Mouse (Mus musculus) liver, postnatal 0 days (tissue): Measurements from ENCODE around the gene Tox2. TPM values are rescaled to one million over a fixed set of nuclear protein-coding genes. Genes with fewer than 3 reads are reported as not detected.

Source experiments
- ATAC-seq: fragments of 200-750 bp; cut with Nextera tagmentation; 2 replicates; pipeline ENCODE4 v1.8.0; 2017; ENCODE audit warnings: mild to moderate bottlenecking, moderate library complexity
- DNase-seq: peaks from one replicate; pipeline ENCODE4 v3.0.0-alpha.2; 2016
- H3K27ac ChIP-seq: fragments of 300-500 bp; sonication (generic); 2 replicates; pipeline ENCODE4 v1.5.1; 2014; ENCODE audit warnings: antibody characterized with exemption, moderate library complexity, mild to moderate bottlenecking, low read depth
- H3K27me3 ChIP-seq: fragments of 300-500 bp; sonication (generic); 2 replicates; pipeline ENCODE4 v1.6.1; 2014; ENCODE audit warnings: low read length, control low read depth, mixed read lengths; ENCODE audit not compliant: insufficient read depth
- H3K36me3 ChIP-seq: fragments of 300-500 bp; sonication (generic); replicated peaks from 2 replicates; pipeline ENCODE4 v1.6.1; 2014; ENCODE audit warnings: mild to moderate bottlenecking, control low read depth, low read length, moderate library complexity, mixed read lengths; ENCODE audit not compliant: insufficient read depth
- H3K4me1 ChIP-seq: fragments of 300-500 bp; sonication (generic); 2 replicates; pipeline ENCODE4 v1.6.1; 2014; ENCODE audit warnings: antibody characterized with exemption, mild to moderate bottlenecking, control low read depth; ENCODE audit not compliant: insufficient read depth
- H3K4me2 ChIP-seq: fragments of 300-500 bp; sonication (generic); 2 replicates; pipeline ENCODE4 v1.6.1; 2014; ENCODE audit warnings: low read depth, mild to moderate bottlenecking, low read length, moderate library complexity, mixed read lengths
- H3K4me3 ChIP-seq: fragments of 300-500 bp; sonication (generic); 2 replicates; pipeline ENCODE4 v1.5.1; 2014; ENCODE audit warnings: low read depth, low read length
- H3K9ac ChIP-seq: fragments of 300-500 bp; sonication (generic); replicated peaks from 2 replicates; pipeline ENCODE4 v1.6.1; 2014; ENCODE audit warnings: mild to moderate bottlenecking, moderate library complexity
- H3K9me3 ChIP-seq: fragments of 300-500 bp; sonication (generic); 2 replicates; pipeline ENCODE4 v1.6.1; 2016; ENCODE audit warnings: mild to moderate bottlenecking, control low read depth, low read length, mixed read lengths
- CTCF ChIP-seq: sonication (generic); IDR thresholded peaks from 2 replicates; pipeline ENCODE4 v1.5.1; 2016; ENCODE audit warnings: antibody characterized with exemption, low read depth
- EP300 ChIP-seq: IDR thresholded peaks from 2 replicates; pipeline ENCODE4 v1.6.1; 2016; ENCODE audit warnings: antibody characterized with exemption, low read depth, mild to moderate bottlenecking
- WGBS: fragments of 180-500 bp; shearing (Covaris S2); extraction: QIAGEN DNeasy Blood & Tissue Kit; methylation state at CpG from one replicate; pipeline ENCODE4 v1.1.7; 2014; ENCODE audit not compliant: insufficient replicate concordance; 5-methylcytosine and 5-hydroxymethylcytosine counted together
- polyA plus RNA-seq: library from polyadenylated mRNA; unstranded; fragments of >200 nt; fragmentation: Nextera tagmentation; extraction: Ambion mirVana; gene quantifications from 2 replicates; pipeline ENCODE4 v1.2.1, GENCODE M21; 2015

Tox2 gene
- polyA plus RNA-seq, 1 experiment from 2014 or later: 0.38 TPM

DNA sequence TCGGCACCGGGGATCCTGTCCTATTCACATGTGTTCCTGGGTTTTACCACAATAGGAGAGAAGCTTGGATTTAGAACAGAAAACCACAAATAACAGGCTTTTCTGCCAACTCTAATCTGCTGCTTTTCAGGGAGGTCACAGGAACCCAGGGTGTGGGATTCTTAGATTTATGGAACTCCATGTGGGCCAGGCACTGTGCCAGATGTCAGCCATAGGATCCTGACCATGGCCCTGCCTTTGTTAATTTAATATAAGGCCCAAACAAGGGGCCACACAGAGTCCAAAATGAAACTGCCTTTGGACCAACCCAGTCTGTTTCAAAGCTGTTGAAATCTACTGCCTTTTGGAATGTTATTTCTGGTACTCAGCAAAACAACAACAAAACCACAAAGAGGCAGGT, 8.9 kb upstream of the Tox2 start:
- DNase-seq (no peak), ATAC-seq (no peak)
- 64% methylated on average over 2 of the region's 2 CpGs for WGBS
- Histone ChIP-seq H3K4me2 (no peak overlapping the region), H3K4me3 (no peak overlapping the region), H3K27ac (no peak overlapping the region), H3K36me3 (no peaks in the 10 kb centered on the region), H3K4me1 (no peaks in the 10 kb centered on the region; the same call in 1 of the 2 replicates), H3K9me3 (no peaks in the 10 kb centered on the region), H3K9ac (no peak overlapping the region), H3K27me3 (no peaks in the 10 kb centered on the region; the same call in 1 of the 2 replicates)
- no peak for TF ChIP-seq EP300
- TF ChIP-seq CTCF: no peak

DNA sequence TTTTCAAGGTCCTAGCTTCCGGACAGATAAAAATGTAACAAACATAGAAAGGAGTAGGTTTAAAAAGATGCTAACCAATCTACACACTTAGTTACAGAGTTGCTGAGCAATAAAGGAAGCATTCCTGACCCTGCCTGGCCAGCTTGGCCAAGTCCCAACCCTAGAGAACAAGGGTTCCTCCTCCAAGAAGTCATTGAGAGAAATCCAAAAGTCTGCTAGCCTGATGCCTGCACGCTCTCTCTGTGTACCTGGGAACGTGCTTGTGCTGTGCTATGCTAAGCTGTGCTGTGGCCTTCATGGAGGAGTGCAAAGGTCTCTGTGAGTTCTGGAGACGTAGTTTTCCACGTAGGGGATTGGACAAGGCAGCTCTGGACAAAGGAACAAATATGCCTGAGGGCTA, 8.4 kb upstream of the Tox2 start:
- H3K4me3 ChIP-seq: no peak overlapping the region
- WGBS: 68% methylated on average over 5 of the region's 5 CpGs
- no peak overlapping the region for H3K4me2 ChIP-seq
- H3K27me3 ChIP-seq: no peaks in the 10 kb centered on the region; the same call in 1 of the 2 replicates
- DNase-seq: no peak
- H3K4me1 ChIP-seq: no peaks in the 10 kb centered on the region; the same call in 1 of the 2 replicates
- ATAC-seq: no peak
- no peak overlapping the region for H3K27ac ChIP-seq
- TF ChIP-seq CTCF (no peak), EP300 (no peak)
- no peak overlapping the region for H3K9ac ChIP-seq
- H3K9me3 ChIP-seq: no peaks in the 10 kb centered on the region
- H3K36me3 ChIP-seq: no peaks in the 10 kb centered on the region

DNA sequence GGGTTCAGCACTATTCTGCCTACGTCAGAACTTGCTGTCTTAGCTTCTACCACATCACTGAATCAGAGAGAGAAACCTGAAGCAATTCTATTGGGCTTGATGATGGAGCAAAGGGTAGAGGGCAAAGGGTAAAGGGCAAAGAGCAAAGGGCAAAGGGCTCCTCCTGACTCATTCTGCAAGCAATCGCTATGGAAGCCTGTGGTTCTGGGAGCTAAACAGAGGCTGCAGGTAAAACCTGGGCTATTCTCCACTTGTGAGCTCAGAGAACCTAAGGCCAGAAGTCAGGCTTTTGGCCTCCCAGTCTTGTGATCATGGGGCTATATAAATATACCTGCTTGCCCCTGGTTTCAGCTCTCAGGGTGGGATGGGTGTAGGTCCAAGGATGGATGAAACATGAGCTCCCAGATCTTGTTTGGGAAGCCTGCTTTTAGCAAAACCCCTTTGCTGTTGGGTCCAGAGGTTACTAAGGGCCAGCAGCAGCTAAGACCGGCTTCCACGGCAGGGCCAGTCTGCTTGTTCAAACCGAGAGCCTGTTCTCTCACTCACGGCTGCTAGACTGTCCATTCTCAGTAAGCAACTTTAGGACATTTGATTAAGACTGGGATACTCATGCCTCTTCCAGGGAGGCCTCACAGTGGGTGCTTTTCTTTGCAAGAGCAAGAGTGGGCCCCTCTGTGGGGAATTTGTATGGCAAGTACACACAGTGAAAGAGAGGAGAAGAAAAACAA, 7.7 kb upstream of the Tox2 start:
- Histone ChIP-seq H3K4me1 (no peaks in the 10 kb centered on the region; the same call in 1 of the 2 replicates), H3K4me2 (no peak overlapping the region), H3K9me3 (no peaks in the 10 kb centered on the region), H3K9ac (no peak overlapping the region), H3K27ac (no peak overlapping the region), H3K36me3 (no peaks in the 10 kb centered on the region), H3K27me3 (no peaks in the 10 kb centered on the region; the same call in 1 of the 2 replicates), H3K4me3 (no peak overlapping the region)
- DNase-seq: no peak
- WGBS: 64% methylated on average over 6 of the region's 6 CpGs
- ATAC-seq: no peak
- TF ChIP-seq CTCF (no peak), EP300 (no peak)

DNA sequence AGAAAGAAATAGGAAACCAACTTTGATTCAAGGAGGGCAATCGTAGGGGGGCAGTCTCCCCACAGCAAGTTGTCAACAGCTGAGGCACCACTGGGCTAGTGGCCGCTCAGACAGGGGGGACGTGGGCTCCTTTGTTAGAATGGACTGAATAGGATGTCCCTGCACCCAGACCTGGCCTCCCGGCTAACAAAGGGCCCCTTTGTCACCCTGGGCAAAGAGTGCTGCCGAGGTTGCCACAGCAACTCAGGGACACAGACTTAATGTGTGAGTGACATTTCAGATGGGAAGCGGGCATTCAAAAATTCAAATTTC, 7.1 kb upstream of the Tox2 start:
- Histone ChIP-seq H3K27me3 (no peaks in the 10 kb centered on the region; the same call in 1 of the 2 replicates), H3K4me1 (no peaks in the 10 kb centered on the region; the same call in 1 of the 2 replicates), H3K9ac (no peak overlapping the region), H3K36me3 (no peaks in the 10 kb centered on the region), H3K27ac (no peak overlapping the region), H3K4me3 (no peak overlapping the region), H3K9me3 (no peaks in the 10 kb centered on the region), H3K4me2 (no peak overlapping the region)
- WGBS: 63% methylated on average over 6 of the region's 6 CpGs
- no peak for TF ChIP-seq EP300
- TF ChIP-seq CTCF: no peak
- DNase-seq (no peak), ATAC-seq (no peak)

DNA sequence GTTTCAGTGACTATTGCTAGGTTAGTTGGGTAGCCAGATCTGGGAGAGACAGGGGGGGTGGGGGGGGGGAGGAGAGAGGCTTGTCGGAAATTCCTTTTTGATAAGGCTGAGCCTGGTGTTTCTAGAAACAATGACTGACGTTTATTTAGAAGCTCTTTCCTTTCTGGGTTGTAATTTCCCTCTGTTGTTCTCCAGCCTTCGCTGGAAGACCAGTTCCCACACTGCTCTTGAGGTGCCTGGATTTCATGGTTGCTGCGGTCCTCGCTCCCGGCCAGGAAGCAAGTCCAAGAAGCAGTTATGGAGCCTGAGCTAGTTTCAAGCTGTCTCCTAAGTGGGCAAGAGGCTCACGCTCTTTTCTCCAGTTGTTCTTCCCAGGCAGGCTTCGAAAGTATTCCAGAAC, 1.0 kb upstream of the Tox2 start:
- ATAC-seq (no peak), DNase-seq (no peak)
- no peaks in the 10 kb centered on the region for H3K9me3 ChIP-seq
- no peak overlapping the region for H3K27ac ChIP-seq
- 31% methylated on average over 8 of the region's 8 CpGs for WGBS
- H3K36me3 ChIP-seq: no peaks in the 10 kb centered on the region
- H3K9ac ChIP-seq: no peak overlapping the region
- H3K4me2 ChIP-seq: no peak overlapping the region
- H3K27me3 ChIP-seq: peaks cover 47% of the 10 kb centered on the region
- no peak overlapping the region for H3K4me3 ChIP-seq
- peaks cover 9% of the 10 kb centered on the region for H3K4me1 ChIP-seq
- TF ChIP-seq CTCF (no peak), EP300 (no peak)

DNA sequence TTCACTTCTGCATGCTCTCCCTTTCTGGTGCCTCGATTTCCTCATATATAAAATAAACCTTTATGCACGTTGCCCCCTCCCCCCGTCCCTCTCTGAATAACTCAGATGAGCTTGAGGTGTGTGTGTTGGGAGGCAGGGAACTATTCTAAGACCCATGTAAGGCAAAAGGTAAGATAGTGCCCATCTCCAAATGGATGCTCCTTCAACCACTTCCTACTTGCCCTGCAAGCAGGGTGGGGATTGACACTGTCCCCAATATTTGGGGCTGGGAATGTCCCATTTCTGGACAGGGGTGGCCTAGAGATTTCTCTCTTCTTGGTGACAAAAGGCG, 407 bp upstream of the Tox2 start:
- Histone ChIP-seq H3K4me3 (peak overlapping the region; percentile 50), H3K27ac (no peak overlapping the region)
- 0 out of 2 replicates have a peak, but pooled peaks have one; percentile 9 for ATAC-seq

More for the DNA sequence above, 407 bp upstream of the Tox2 start:
- H3K9me3 ChIP-seq: no peaks in the 10 kb centered on the region
- H3K4me1 ChIP-seq: peaks cover 9% of the 10 kb centered on the region
- no peak overlapping the region for H3K9ac ChIP-seq
- DNase-seq: no peak
- WGBS: 10% methylated on average over 4 of the region's 4 CpGs
- TF ChIP-seq CTCF (no peak), EP300 (no peak)
- H3K36me3 ChIP-seq: no peaks in the 10 kb centered on the region
- peak overlapping the region; percentile 84 for H3K4me2 ChIP-seq
- peaks cover 47% of the 10 kb centered on the region for H3K27me3 ChIP-seq
